Mouse (Mus musculus): ENCODE results near the gene Park7.

GRCm38 (mm10) chr4:150926924-150927705 lies 12.9 kb upstream of the Park7 start:
- TF ChIP-seq POLR2A (IDR thresholded peaks at IDR 0.05; ENCODE audit: extremely low read depth, insufficient read depth, low read length) (no peak), CTCF (IDR thresholded peaks at IDR 0.05; ENCODE audit: extremely low read depth, insufficient read depth, low read length) (no peak)

Data from cortical plate, adult 2 months (tissue).